Mouse (Mus musculus) G1E (cell line): ENCODE data around the gene Pla2g3.

Experiments
- CTCF ChIP-seq: IDR thresholded peaks from 2 replicates; pipeline ENCODE4 v1.5.1; 2012; ENCODE audit warnings: low read depth, low read length, inconsistent platforms, mixed read lengths
- POLR2AphosphoS5 ChIP-seq: IDR thresholded peaks from 2 replicates; pipeline ENCODE4 v1.6.1; 2012; ENCODE audit warnings: low read depth, low read length, inconsistent platforms; ENCODE audit not compliant: insufficient replicate concordance

- TF ChIP-seq POLR2AphosphoS5 (no peak), CTCF (no peak)
These were observed 35.9 kb upstream of the Pla2g3 start, which contains the start of gene Rnf185 for GRCm38 (mm10) chr11:3452167-3452639.
